In the genomic region with DNA sequence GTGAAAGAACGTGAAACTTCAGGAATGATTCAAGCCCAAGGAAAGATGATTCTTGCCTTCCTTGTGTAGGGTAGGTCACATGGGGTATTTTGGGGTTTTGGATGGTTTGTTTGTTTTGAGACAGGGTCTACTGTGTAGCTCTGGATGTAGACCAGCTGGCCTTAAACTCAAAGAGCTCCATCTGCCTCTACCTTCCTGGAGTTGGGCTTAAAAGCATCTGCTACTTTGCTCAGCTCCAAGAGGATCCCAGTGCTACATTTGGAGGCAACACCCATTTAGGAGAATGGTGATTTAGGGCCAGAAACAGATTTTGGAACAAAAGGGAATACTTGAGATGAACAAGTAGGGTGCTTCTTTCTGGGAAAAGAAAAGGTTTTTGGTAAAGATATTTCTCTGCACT, we compare ENCODE assay signal across 19 mouse cellular contexts.
"Had no signal": no experiment of that assay in that cellular context is flagged by ENCODE, and none has a peak within 500 bp of the region (broad histone marks: within the 10 kb centered on the region; RNA-seq: fewer than 3 reads in every experiment).

No protein-coding gene starts in this region.

- H3K4me2 ChIP-seq: limb, embryonic 13.5 days; liver, embryonic 12.5 days; lung, embryonic 14.5 days; midbrain, embryonic 12.5 days; midbrain, embryonic 15.5 days had no signal

- H3K9ac ChIP-seq: limb, embryonic 13.5 days; liver, embryonic 12.5 days; lung, embryonic 14.5 days; midbrain, embryonic 12.5 days; midbrain, embryonic 15.5 days had no signal

- H3K4me1 ChIP-seq: limb, embryonic 10.5 days; limb, embryonic 13.5 days; midbrain, embryonic 12.5 days; midbrain, embryonic 15.5 days had no signal

- DNase-seq: kidney, postnatal 25 days; layer of hippocampus, adult 9-11 months; liver; lung, embryonic 14.5 days; right cerebral cortex, postnatal 14 days; right cerebral cortex, postnatal 4 days; thymus, adult 2 months; thymus, postnatal 14 days; thymus, postnatal 4 days had no signal

- H3K27ac ChIP-seq: kidney, postnatal 0 days; layer of hippocampus, adult 2 months; limb, embryonic 10.5 days; limb, embryonic 13.5 days; liver, embryonic 12.5 days; macrophage; midbrain, embryonic 12.5 days; midbrain, embryonic 15.5 days; stomach, postnatal 0 days had no signal

- H3K27me3 ChIP-seq: limb, embryonic 13.5 days; liver, embryonic 12.5 days; midbrain, embryonic 12.5 days; midbrain, embryonic 15.5 days had no signal

- ATAC-seq: liver, embryonic 12.5 days; lung, postnatal 0 days; midbrain, embryonic 15.5 days had no signal

- H3K4me3 ChIP-seq: layer of hippocampus, adult 2 months; limb, embryonic 10.5 days; limb, embryonic 13.5 days; liver, embryonic 12.5 days; midbrain, embryonic 12.5 days; midbrain, embryonic 15.5 days had no signal

- H3K9me3 ChIP-seq: limb, embryonic 10.5 days; limb, embryonic 13.5 days; liver, embryonic 12.5 days; midbrain, embryonic 12.5 days; midbrain, embryonic 15.5 days had no signal
